Mouse (Mus musculus) hindbrain, embryonic 11.5 days (tissue): ENCODE data around the gene Nfe2l1. TPM values are rescaled to one million over a fixed set of nuclear protein-coding genes. Genes with fewer than 3 reads are reported as not detected.

Experiments used
- ATAC-seq: fragments of 200-750 bp; cut with Nextera tagmentation; 2 replicates; pipeline ENCODE4 v1.8.0; 2017; ENCODE audit warnings: mild to moderate bottlenecking, moderate TSS enrichment, moderate library complexity; ENCODE audit not compliant: low FRiP score
- DNase-seq: peaks from one replicate; pipeline ENCODE4 v3.0.0-alpha.2; 2015; ENCODE audit warnings: low spot score
- H3K27ac ChIP-seq: fragments of 300-500 bp; sonication (generic); 2 replicates; pipeline ENCODE4 v1.5.1; 2014; ENCODE audit warnings: mild to moderate bottlenecking, low read depth, low read length
- H3K27me3 ChIP-seq: fragments of 300-500 bp; sonication (generic); 2 replicates; pipeline ENCODE4 v1.6.1; 2014; ENCODE audit warnings: mild to moderate bottlenecking, low read length, moderate library complexity, mixed read lengths; ENCODE audit not compliant: control insufficient read depth, insufficient read depth
- H3K36me3 ChIP-seq: fragments of 300-500 bp; sonication (generic); 2 replicates; pipeline ENCODE4 v1.6.1; 2014; ENCODE audit warnings: mild to moderate bottlenecking, low read length, moderate library complexity, mixed read lengths; ENCODE audit not compliant: control insufficient read depth, insufficient read depth
- H3K4me1 ChIP-seq: fragments of 300-500 bp; sonication (generic); replicated peaks from 2 replicates; pipeline ENCODE4 v1.6.1; 2014; ENCODE audit warnings: low read length, mixed read lengths; ENCODE audit not compliant: control insufficient read depth, insufficient read depth
- H3K4me2 ChIP-seq: fragments of 300-500 bp; sonication (generic); replicated peaks from 2 replicates; pipeline ENCODE4 v1.6.1; 2014; ENCODE audit warnings: mild to moderate bottlenecking, low read depth, low read length
- H3K4me3 ChIP-seq: fragments of 300-500 bp; sonication (generic); 2 replicates; pipeline ENCODE4 v1.5.1; 2014; ENCODE audit warnings: low read depth, low read length
- H3K9ac ChIP-seq: fragments of 300-500 bp; sonication (generic); 2 replicates; pipeline ENCODE4 v1.6.1; 2014; ENCODE audit warnings: low read depth, low read length
- H3K9me3 ChIP-seq: fragments of 300-500 bp; sonication (generic); 2 replicates; pipeline ENCODE4 v1.6.1; 2016; ENCODE audit warnings: low read length; ENCODE audit not compliant: control insufficient read depth
- WGBS: fragments of 180-500 bp; shearing (Covaris S2); extraction: QIAGEN DNeasy Blood & Tissue Kit; methylation state at CpG from one replicate; pipeline ENCODE4 v1.1.7; 2014; 5-methylcytosine and 5-hydroxymethylcytosine counted together
- microRNA counts: library from miRNA; unstranded; fragments of <30 nt; microRNA quantifications from one replicate; lab custom pipeline; 2015
- polyA plus RNA-seq: library from polyadenylated mRNA; unstranded; fragments of >200 nt; fragmentation: Nextera tagmentation; extraction: Ambion mirVana; gene quantifications from 2 replicates; pipeline ENCODE4 v1.2.1, GENCODE M21; 2014

Gene Nfe2l1
- polyA plus RNA-seq, 1 experiment from 2014 or later, result 27.9 TPM

DNA sequence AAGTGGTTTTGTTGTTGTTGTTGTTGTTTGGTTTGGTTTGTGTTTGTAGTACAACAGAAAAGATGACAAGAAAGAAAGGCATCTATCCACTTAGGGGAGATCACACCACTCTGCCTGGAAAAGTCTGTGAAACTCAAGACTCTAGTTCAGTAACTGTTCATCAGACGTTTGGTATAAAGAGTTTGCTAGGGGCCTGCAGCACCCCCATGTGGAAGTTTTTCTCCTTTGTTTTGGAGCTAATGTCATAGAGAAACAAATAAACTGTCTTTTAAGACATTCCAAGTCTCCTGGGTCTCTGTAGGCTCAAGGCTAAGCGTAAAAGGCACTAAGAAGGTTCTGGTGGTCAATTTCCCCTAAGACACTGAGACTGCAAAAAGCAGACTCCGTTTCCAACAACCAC lies 53.7 kb downstream of the Nfe2l1 start:
- Histone ChIP-seq H3K4me1 (peaks cover 2% of the 10 kb centered on the region; the same call in 1 of the 2 replicates), H3K27me3 (no peaks in the 10 kb centered on the region), H3K36me3 (no peaks in the 10 kb centered on the region), H3K9ac (no peak overlapping the region), H3K4me2 (peak overlapping the region; percentile 80; the same call in 1 of the 2 replicates), H3K9me3 (no peaks in the 10 kb centered on the region), H3K4me3 (0 out of 2 replicates have a peak overlapping the region, but pooled peaks have one; percentile 69), H3K27ac (no peak overlapping the region)
- WGBS, result 61% methylated on average over 3 of the region's 3 CpGs
- no peak for DNase-seq
- ATAC-seq, result no peak

DNA sequence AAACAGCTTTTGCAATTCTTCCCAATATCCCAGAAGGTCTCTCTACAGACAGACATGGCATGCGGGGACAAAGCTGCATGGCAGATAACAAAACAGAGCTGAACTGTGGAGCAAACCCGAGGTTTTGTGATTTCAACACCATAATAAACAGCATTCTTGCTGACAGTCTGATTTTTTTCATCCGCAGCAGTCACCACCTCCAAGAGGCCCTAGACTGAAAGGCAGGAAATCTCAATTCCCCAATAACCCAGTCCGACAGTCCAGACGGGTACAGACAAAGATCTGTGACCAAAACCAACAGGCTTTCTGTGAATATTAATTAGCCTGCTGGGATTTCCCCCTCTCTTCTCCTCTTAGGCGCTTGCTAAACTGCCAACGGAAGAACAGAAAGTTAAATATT lies 54.1 kb downstream of the Nfe2l1 start:
- Histone ChIP-seq H3K36me3 (peaks cover 2% of the 10 kb centered on the region), H3K4me3 (no peak overlapping the region), H3K4me2 (no peak overlapping the region), H3K9me3 (no peaks in the 10 kb centered on the region), H3K27me3 (no peaks in the 10 kb centered on the region), H3K9ac (no peak overlapping the region), H3K4me1 (peaks cover 2% of the 10 kb centered on the region; the same call in 1 of the 2 replicates), H3K27ac (no peak overlapping the region)
- 82% methylated on average over 7 of the region's 7 CpGs for WGBS
- no peak for ATAC-seq
- DNase-seq, result no peak

DNA sequence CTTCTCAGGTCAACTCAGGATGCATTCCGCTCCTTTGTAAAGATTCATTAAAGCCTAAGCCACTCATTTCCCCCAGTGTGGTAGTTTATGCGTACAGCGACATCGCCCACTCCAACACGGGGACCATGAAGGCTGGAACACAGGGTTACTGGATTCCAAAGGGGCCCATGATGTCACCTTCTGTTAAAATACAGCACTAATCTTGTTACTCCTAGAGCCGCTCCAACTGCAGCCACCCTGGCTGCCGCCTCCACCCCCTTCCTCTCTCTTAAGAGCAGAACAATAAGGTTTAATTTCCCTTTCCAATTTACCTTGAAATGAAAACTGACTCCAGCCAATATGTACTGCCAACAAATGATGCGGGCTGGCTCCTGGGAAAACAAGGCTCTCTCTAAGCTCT lies 54.7 kb downstream of the Nfe2l1 start:
- H3K27ac ChIP-seq, result no peak overlapping the region
- no peaks in the 10 kb centered on the region for H3K27me3 ChIP-seq
- DNase-seq (no peak), ATAC-seq (no peak)
- H3K9ac ChIP-seq, result no peak overlapping the region
- H3K4me3 ChIP-seq, result no peak overlapping the region
- no peak overlapping the region for H3K4me2 ChIP-seq
- H3K4me1 ChIP-seq, result peaks cover 2% of the 10 kb centered on the region; the same call in 1 of the 2 replicates
- H3K36me3 ChIP-seq, result peaks cover 7% of the 10 kb centered on the region
- 88% methylated on average over 8 of the region's 8 CpGs for WGBS
- no peaks in the 10 kb centered on the region for H3K9me3 ChIP-seq

DNA sequence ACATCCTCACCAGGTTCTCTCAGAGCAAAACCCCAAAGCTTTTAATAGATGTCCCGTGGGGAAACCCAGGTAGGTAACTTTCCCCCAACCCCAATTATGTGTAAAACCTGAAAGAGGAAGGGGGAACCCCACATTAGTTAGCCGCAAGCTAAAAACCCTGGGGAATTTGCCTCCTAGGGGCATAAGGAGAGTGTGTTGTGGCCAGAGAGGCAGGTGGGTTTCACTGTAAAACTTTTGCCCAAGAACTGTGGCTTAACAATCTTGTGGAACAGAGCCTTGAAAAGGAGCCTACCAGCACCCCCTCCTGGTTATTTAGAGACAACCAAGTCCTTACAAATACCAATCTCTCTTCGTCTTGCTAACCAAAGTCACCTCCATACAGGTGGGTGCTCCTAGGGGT lies 55.2 kb downstream of the Nfe2l1 start:
- H3K4me3 ChIP-seq, result no peak overlapping the region
- H3K27me3 ChIP-seq, result no peaks in the 10 kb centered on the region
- no peaks in the 10 kb centered on the region for H3K9me3 ChIP-seq
- H3K27ac ChIP-seq, result no peak overlapping the region
- no peak overlapping the region for H3K9ac ChIP-seq
- no peak for ATAC-seq
- H3K4me1 ChIP-seq, result peaks cover 2% of the 10 kb centered on the region; the same call in 1 of the 2 replicates
- no peak for DNase-seq
- 96% methylated on average over 3 of the region's 3 CpGs for WGBS
- no peak overlapping the region for H3K4me2 ChIP-seq
- peaks cover 7% of the 10 kb centered on the region for H3K36me3 ChIP-seq

DNA sequence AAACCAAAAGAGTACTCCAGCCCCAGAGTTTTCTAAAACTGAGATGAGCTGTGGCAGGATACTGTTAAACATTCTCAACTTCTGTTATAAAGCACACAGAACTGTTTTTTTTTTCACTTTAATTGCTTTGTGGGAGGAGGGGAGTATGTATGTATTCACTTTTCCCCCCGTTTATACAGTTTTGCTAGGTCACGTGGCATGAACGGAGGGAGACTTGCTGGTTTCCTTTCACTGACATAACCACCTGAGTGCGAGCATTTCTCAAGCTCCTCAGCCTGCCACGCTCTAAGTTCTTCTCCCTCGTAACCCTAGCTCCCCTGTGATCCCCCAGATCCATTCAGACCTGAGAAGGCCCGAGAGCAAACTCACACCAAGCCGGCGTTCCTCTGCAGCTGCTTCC lies 57.4 kb downstream of the Nfe2l1 start:
- Histone ChIP-seq H3K4me2 (no peak overlapping the region), H3K9me3 (no peaks in the 10 kb centered on the region), H3K36me3 (peaks cover 16% of the 10 kb centered on the region), H3K4me3 (no peak overlapping the region), H3K27ac (no peak overlapping the region), H3K9ac (no peak overlapping the region), H3K27me3 (no peaks in the 10 kb centered on the region), H3K4me1 (peaks cover 5% of the 10 kb centered on the region)
- 90% methylated on average over 9 of the region's 9 CpGs for WGBS
- DNase-seq, result no peak
- ATAC-seq, result no peak

DNA sequence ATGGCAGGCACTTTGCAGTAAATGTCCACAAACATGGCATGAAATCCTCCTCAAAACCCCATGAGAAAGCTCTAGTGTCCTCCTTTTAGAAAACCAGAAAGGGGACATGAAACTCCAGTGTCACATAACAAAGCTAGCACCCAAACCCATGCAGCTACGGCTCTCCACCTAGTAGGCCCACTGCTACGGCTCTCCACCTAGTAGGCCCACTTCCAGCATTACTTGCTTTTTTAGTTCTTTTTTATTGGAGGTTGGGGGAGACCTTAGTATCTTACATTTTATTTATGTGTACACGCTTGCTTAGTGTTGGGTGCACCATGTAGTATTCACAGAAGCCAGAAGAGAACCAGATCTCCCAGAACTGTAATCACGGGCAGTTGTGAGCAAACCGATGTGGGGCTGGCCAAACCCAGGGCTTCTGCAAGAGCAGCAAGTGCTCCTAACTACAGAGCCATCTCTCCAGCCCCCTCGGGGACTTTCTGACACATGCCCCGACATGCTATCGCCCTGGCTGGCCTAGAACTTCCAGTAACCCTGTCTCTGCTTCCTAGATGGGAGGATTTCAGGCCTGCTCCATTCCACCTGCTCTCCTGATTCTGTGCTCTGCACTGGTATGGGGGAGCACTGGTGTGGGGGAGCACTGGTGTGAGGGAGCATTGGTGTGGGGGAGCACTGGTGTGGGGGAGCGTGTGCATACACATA lies 58.3 kb downstream of the Nfe2l1 start:
- Histone ChIP-seq H3K9ac (no peak overlapping the region), H3K36me3 (peaks cover 16% of the 10 kb centered on the region), H3K4me3 (no peak overlapping the region), H3K4me1 (peaks cover 7% of the 10 kb centered on the region), H3K4me2 (no peak overlapping the region), H3K27ac (no peak overlapping the region), H3K27me3 (no peaks in the 10 kb centered on the region), H3K9me3 (no peaks in the 10 kb centered on the region)
- WGBS, result 92% methylated on average over 9 of the region's 9 CpGs
- ATAC-seq (no peak), DNase-seq (no peak)

DNA sequence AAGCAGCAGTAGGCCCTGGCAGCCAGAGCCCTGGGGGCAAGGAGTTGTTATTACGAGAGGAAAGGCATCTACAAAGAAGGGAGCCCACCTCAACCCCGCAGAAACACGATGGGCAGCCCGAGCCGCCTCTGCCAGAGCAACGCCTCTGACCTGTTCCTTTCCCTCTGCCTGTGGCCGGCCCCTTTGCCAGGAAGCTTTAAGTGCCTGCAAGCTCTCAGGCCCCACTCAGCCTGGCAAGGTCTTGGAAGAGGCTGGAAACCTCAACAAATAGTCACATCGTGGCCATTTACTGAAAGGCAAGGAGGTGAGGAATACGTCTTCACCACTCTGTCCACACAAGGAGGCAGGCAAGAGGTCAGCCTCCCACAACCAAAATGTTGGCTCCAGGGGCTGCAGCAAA lies 61.5 kb downstream of the Nfe2l1 start:
- peaks cover 7% of the 10 kb centered on the region for H3K4me1 ChIP-seq
- no peaks in the 10 kb centered on the region for H3K27me3 ChIP-seq
- ATAC-seq (no peak), DNase-seq (no peak)
- no peak overlapping the region for H3K4me3 ChIP-seq
- no peaks in the 10 kb centered on the region for H3K9me3 ChIP-seq
- peak overlapping the region; percentile 72 for H3K27ac ChIP-seq
- H3K4me2 ChIP-seq, result no peak overlapping the region
- H3K36me3 ChIP-seq, result peaks cover 16% of the 10 kb centered on the region
- 73% methylated on average over 9 of the region's 9 CpGs for WGBS
- H3K9ac ChIP-seq, result peak overlapping the region; percentile 31; the same call in 1 of the 2 replicates

MicroRNA genes within 50 kb of the gene (microRNA counts, 519-probe panel; counts per million panel counts)
- 5,181 counts per million, percentile 72 among the panel's probes with 10 or more counts for microRNA mmu-miR-152 (lab: Ali Mortazavi, UCI)

Other genes starting within 250 kb of the Nfe2l1 start
- 13.8 and 14.4 TPM in 2 replicates for gene Snx11, start 52.4 kb downstream of the Nfe2l1 start, polyA plus RNA-seq
- gene Cbx1, start 40.8 kb downstream of the Nfe2l1 start, polyA plus RNA-seq, result 147 and 158 TPM in 2 replicates
- gene Copz2, start 19.9 kb upstream of the Nfe2l1 start, polyA plus RNA-seq, result 49.6 and 62.8 TPM in 2 replicates
- 95.5 and 98.2 TPM in 2 replicates for gene Cdk5rap3, start 86.5 kb upstream of the Nfe2l1 start, polyA plus RNA-seq
- gene Prr15l, start 98.1 kb upstream of the Nfe2l1 start, polyA plus RNA-seq, result 0.82 and 1.1 TPM in 2 replicates
- gene Pnpo, start 114.0 kb upstream of the Nfe2l1 start, polyA plus RNA-seq, result 26.0 and 29.5 TPM in 2 replicates
- 17.8 and 22.1 TPM in 2 replicates for gene Sp2, start 153.0 kb upstream of the Nfe2l1 start, polyA plus RNA-seq
- 0.07 TPM in 1 of 2 replicates, not detected in the other for gene Sp6, start 183.4 kb upstream of the Nfe2l1 start, polyA plus RNA-seq
- 19.4 and 21.7 TPM in 2 replicates for gene Scrn2, start 200.0 kb upstream of the Nfe2l1 start, polyA plus RNA-seq
- 5.3 and 7.0 TPM in 2 replicates for gene Lrrc46, start 211.4 kb upstream of the Nfe2l1 start, polyA plus RNA-seq
- gene Mrpl10, start 211.6 kb upstream of the Nfe2l1 start, polyA plus RNA-seq, result 79.4 and 80.3 TPM in 2 replicates
- gene Osbpl7, start 220.7 kb upstream of the Nfe2l1 start, polyA plus RNA-seq, result 4.2 and 6.1 TPM in 2 replicates